Mouse (Mus musculus): ENCODE measurements around the gene Pogk.

GRCm38 (mm10) chr1:166344300-166345077 lies 65.2 kb downstream of the Pogk start:
- TF ChIP-seq ZC3H11A (IDR thresholded peaks at IDR 0.05; ENCODE audit: low read depth, low read length) (no peak), CTCF (conservative IDR thresholded peaks at IDR 0.05 in 1 of 2, IDR thresholded peaks at IDR 0.05 in 1 of 2; ENCODE audit: low read depth in 2 of 2, low read length in 2 of 2) (no peak), NRF1 (IDR thresholded peaks at IDR 0.05; ENCODE audit: low read depth, low read length) (no peak), MAX (IDR thresholded peaks at IDR 0.05; ENCODE audit: low read length) (no peak), EP300 (IDR thresholded peaks at IDR 0.05; ENCODE audit: low read length) (no peak), HCFC1 (IDR thresholded peaks at IDR 0.05; ENCODE audit: low read depth, low read length) (no peak), BHLHE40 (IDR thresholded peaks at IDR 0.05; ENCODE audit: low read depth, low read length) (no peak), POLR2A (IDR thresholded peaks at IDR 0.05; ENCODE audit: low read depth, low read length) (no peak)

Data from CH12.LX (cell line).